Mouse (Mus musculus) frontal cortex, adult (tissue): ENCODE data around the gene Creb3l1.

ENCODE experiments used
- ATAC-seq: cut with Nextera tagmentation; 2 replicates; pipeline ENCODE4 v1.9.2; 2017; ENCODE audit warnings: mild to moderate bottlenecking, moderate library complexity, mixed read lengths; ENCODE audit not compliant: low TSS enrichment

Gene Creb3l1

DNA sequence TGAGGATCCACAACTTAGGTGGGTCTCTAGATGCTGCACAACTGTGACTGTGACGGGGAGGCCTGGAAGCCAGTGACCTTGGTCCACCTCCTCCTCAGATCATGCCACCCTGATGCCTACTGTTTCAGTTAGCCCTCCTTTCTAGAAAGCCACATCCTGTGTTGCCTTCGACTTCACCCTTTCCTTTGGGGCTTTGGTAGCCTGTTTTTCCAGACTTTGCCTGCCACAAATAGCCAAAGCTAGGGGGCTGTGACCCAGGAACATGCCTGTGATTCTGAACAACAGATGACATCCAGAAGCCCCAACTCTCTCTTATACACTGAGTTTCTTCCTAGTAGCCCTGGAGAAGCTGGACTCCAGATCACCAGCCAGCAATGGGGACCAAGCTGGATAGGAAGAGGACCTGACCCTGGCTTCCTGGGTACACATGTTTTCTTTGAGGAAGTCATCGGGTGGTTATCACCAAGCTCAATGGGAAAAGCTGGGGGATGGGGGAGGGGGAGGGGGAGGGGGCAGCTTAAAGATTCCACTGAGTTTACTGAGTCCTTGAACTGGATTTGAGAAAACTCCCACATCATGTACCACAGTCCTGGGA lies 59.6 kb downstream of the Creb3l1 start:
- ATAC-seq = no peak

DNA sequence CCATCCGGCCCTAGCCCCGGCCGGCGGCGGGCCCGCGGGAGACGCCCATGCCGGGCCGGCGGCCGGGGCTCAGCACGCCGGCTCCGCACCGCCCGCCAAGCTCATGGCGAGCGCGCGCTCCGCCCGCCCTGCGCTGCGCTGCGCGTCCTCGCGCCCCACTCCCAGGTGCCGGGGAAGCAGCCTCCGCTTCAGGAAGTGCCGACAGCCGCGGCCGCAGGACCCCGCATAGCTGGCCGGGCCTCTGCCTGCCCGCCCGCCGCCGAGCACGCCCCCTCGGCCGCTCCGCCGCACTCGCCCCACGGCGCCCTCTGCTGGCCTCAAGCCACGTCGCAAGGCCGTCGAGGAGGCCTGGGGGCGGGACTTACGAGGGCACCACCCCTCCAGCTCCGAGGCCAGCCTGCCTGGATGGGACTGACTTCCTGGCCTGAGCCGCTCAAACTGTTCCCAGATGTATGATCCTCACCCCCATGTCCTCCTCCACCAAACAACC lies 60.8 kb downstream of the Creb3l1 start:
- peak; percentile 58 for ATAC-seq

DNA sequence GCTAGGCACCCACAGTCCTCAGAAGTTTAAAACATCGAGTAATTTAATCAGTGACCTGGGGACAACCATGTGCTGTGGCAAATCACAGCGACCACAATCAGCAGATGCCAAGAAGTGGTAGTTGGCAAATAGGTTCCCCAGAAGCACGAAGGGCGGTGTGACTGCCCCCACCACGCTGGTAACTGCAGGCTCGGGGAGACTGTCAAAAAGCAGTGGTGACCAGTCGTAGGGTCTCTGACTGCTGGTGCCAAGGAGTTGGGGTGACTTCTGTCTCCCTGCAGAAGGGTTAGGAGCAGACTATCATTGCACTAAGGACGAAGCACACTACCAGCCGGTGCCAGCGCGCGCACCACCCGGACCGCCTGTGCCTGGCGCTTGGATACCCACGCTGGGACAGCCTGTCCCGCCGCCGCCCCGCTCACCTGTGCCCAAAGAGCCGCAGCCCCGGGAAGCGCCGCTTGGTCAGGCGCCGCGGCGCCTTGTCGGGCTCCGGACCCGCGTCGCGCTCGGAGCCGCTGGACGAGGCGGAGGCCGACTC lies 61.4 kb downstream of the Creb3l1 start:
- ATAC-seq = 0 out of 2 replicates have a peak, but pooled peaks have one; percentile 0

- ATAC-seq = no peak
These were observed 62.2 kb downstream of the Creb3l1 start for GRCm38 (mm10) chr2:91961901-91962761.

GRCm38 (mm10) chr2:91960459-91960858 lies 63.8 kb downstream of the Creb3l1 start:
- ATAC-seq = no peak

- no peak for ATAC-seq
These were observed 64.5 kb downstream of the Creb3l1 start for GRCm38 (mm10) chr2:91959544-91960410.

DNA sequence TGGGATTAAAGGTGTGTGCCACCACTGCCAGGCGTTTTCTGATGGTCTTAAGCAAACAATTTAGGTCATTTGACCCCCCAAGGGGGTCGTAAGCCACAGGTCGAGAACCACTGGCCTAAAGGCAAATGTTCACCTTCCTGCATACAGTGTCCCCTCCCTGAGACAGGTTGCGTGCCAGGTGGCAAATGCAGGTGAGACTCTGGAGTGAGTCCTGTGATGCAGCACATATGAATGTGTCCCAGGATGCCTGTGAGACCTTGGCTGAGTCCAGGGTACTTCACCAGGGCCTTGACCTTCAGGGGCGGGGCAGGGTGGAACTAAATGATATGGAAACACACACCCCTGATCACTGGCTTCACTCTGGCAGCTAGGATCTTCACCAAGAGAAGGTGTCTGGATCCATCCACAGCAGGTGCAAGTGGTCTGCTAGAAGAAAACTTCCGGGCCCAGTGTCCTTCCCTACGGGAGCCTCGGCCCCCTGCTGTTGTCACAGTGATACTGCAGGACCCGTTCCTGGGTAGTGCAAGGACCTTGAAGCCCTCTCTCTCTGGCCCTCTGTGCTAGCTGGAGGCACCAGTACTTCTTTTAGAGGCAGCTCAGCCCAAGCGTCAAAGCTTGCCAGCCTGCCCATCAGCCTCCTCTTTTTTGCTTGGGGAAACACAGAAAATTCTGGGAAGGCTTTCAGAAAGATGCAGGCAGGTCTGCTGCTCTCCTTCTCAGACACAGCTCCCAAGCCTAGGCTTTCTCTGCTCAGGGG lies 65.4 kb downstream of the Creb3l1 start:
- ATAC-seq = peak; percentile 11; the same call in 1 of the 2 replicates

- ATAC-seq = no peak
These were observed 66.3 kb downstream of the Creb3l1 start for GRCm38 (mm10) chr2:91958049-91958448.

DNA sequence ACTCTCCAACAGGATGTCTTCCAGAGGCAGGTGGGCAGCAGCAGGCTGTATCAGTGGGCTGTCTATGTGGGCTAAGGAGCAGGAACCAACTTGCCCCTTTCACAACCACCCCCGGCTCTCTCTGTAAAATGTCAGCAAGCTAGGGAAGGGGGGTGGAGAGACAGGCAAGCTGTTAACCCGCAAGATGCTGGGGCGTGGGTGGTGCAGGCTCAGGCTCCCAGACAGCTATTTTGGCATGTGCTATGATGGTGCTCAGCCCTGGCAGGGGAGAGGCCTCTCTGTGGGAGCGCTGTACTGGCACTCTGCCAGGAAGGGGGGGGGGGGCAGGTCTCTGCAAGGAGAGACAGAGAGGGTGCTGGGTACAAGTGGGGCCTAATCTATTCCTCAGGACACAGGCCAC lies 67.2 kb downstream of the Creb3l1 start:
- ATAC-seq = peak; percentile 65

DNA sequence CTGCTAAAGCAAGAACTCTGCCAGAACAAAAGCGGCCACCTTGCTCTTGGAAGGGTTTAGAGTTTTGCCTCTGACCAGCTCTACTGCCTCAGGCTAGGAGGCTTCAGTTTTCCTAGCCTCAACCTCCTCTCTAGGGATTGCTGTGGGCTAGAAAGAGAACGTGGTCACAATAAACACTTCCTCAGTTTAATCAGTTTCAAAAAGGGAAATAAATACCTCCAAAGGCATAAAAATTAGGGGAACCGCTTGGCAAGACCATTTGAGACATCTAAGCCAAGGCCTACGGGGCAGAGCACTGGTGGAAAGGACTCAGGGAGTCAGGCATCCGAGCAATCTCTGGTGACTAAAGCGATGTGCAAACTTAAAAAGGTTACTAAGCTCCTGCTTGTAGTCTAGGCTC lies 68.4 kb downstream of the Creb3l1 start:
- ATAC-seq = no peak

GRCm38 (mm10) chr2:91955121-91955591 lies 69.1 kb downstream of the Creb3l1 start:
- no peak for ATAC-seq

GRCm38 (mm10) chr2:91953825-91954224 lies 70.5 kb downstream of the Creb3l1 start:
- ATAC-seq = no peak

- ATAC-seq = peak; percentile 39
These were observed 73.8 kb downstream of the Creb3l1 start for GRCm38 (mm10) chr2:91950275-91951085.

DNA sequence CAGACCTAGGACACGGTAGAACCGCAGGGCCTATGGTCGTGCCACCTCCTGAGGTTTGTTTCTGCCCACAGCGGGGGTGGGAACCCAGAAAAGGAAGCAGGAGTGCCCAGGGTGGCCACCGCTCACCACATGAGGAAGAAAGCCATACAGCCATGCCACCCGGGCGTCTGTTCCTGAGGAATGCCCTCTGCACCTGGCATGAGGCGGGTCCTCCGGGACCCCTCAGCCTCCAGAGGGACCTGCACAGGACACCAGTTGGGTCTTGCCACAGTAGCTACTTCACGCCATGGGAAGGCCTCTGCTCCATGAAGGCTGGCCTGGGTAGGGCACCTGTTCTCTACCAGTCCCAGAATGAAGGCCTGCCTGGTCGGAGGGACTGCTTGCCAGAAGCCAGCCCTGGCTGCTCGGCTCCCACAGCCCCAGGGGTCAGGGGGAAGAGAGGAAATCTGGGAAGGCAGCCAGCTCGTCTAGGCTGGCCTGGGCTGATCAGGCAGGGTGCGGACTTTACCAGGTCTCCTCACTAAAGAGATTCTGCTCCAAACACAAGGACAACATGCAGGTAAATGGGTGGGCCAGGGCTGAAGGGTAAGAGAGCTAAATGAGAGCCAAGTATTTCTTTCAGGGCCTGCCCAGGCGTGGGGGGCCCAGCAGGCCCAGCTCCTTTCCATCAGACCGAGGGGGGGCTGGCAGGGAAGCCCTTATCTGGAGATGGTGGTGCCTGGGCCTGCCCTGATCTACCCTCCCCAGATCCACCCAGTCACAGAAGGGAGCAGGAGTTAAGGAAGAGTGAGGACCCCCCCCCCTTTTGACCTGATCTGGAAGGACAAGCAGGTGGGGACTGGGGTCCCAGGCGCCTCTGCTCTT lies 74.7 kb downstream of the Creb3l1 start:
- ATAC-seq = 0 out of 2 replicates have a peak, but pooled peaks have one; percentile 1

DNA sequence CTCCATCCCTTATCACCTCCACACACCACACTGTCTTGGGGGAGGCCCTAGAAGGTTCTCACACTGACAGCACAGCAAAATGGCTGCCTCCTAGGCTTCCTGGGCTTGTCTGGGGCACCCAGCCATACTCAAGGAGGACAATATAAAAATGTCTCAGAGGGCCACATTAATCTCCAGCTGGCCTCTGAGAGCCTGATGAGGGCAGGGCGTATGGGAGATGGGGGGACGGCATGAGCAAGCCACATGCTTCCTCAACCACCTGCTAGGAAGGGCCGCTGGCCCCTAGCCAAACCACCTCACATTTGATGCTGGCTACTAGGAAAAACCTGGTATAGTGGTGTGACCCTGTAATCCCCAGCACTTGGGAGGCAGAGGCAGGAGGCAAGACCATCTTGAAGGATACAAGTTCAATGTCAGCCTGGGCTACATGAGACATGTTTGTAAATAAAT lies 75.5 kb downstream of the Creb3l1 start:
- no peak for ATAC-seq

GRCm38 (mm10) chr2:91948151-91948509 lies 76.2 kb downstream of the Creb3l1 start:
- no peak for ATAC-seq

DNA sequence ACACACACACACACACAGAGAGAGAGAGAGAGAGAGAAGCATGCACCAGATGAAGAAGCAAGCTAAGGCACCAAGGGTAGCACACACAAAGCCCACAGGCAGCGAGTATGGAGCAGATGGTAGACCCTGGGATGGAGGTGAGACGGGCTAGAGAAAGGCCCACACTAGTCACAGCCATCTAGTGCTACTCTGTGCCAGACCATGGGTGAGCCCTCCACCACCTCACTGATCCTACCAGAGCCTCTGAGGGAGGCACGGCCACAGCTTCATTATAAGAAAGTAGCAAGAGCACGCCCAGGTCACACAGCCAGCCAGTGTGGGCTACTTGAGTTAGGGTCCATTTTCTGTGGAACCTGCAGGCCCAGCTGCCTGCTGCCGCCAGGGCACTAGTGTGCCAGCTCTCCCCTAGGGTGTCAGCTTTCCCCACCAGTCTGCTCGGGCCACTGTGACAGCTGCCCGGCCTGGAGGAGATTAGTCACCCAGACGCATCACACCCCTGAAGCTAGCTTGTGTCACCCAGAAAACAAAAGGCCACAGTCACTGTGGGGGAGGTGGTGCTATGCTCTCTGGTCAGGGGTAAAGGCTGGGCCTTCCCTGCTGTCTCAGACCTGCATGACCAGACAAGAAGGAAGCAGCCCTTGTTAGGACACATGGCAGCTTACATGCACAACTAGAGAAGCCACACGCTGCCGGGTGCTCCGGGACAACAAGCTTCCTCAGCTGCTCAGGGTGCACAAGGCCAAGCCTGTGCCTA lies 76.7 kb downstream of the Creb3l1 start:
- ATAC-seq = peak; percentile 24; the same call in 1 of the 2 replicates

DNA sequence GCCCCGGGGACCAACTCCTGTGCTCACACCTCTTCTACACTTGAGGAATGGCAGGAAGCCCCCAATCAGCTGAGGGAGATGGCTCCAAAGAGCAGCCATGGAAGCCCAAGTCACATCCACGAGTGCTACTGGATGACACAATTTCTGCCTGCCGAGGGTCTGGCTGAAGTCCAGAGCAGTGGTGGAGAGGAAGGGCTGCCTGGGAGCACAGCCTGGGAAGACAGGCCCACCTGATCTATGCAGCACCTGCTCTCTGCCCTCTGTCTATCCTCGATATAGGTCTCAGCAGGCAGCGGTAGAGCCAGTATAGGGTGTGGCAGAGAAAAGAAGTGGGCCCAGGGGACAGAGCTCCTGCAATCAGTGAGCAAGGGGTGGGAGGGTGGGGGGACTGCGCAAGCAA lies 77.5 kb downstream of the Creb3l1 start:
- no peak for ATAC-seq
